Mouse (Mus musculus) CH12.LX (cell line): ENCODE data around the gene Maml2. TPM values are rescaled to one million over a fixed set of nuclear protein-coding genes. Genes with fewer than 3 reads are reported as not detected.

ENCODE experiments used
- DNase-seq: peaks from one replicate; pipeline ENCODE4 v3.0.0-alpha.2; 2013; ENCODE audit errors: extremely low read depth
- H3K27ac ChIP-seq: 2 replicates; pipeline ENCODE4 v1.5.1; 2012; ENCODE audit warnings: low read depth, mild to moderate bottlenecking, control low read depth, moderate library complexity; ENCODE audit not compliant: insufficient read depth
- H3K27me3 ChIP-seq: replicated peaks from 2 replicates; pipeline ENCODE3; 2012; ENCODE audit warnings: inconsistent platforms
- H3K36me3 ChIP-seq, 2 experiments: replicated peaks in 1 of 2; 2 replicates each; pipeline versions ENCODE3 to v1.6.1; 2012; ENCODE audit warnings: inconsistent platforms in 1 of 2, low read length in 1 of 2, mild to moderate bottlenecking in 1 of 2, mixed read lengths in 1 of 2, moderate library complexity in 1 of 2; ENCODE audit not compliant: control insufficient read depth in 1 of 2, insufficient read depth in 1 of 2
- H3K4me1 ChIP-seq, 2 experiments: 2 replicates each; pipeline ENCODE4 v1.6.1; 2012; ENCODE audit warnings: inconsistent platforms in 1 of 2, moderate library complexity in 1 of 2; ENCODE audit not compliant: insufficient read depth in 2 of 2, control insufficient read depth in 1 of 2
- H3K4me2 ChIP-seq: 2 replicates; pipeline ENCODE4 v1.6.1; 2012; ENCODE audit warnings: low read depth, mild to moderate bottlenecking, control low read depth; ENCODE audit not compliant: poor library complexity, insufficient read depth, severe bottlenecking
- H3K4me3 ChIP-seq, 3 experiments: fragments of 150-350 bp in 1 of 3; sonication (generic) in 1 of 3; replicated peaks in 1 of 3; 2 replicates each; pipeline versions ENCODE3 to v1.5.1; 2011 to 2012; ENCODE audit warnings: low read depth in 2 of 3, low read length in 2 of 3, mild to moderate bottlenecking in 2 of 3, moderate library complexity in 2 of 3, control low read depth in 1 of 3, improper control_type of control experiment in 1 of 3, inconsistent platforms in 1 of 3, mixed read lengths in 1 of 3; ENCODE audit not compliant: poor library complexity in 1 of 3
- H3K79me2 ChIP-seq: replicated peaks from 2 replicates; pipeline ENCODE4 v1.6.1; 2012; ENCODE audit warnings: mild to moderate bottlenecking, moderate library complexity; ENCODE audit not compliant: control insufficient read depth, poor library complexity, insufficient read depth, severe bottlenecking; ENCODE audit errors: extremely low read depth
- H3K9ac ChIP-seq: 2 replicates; pipeline ENCODE4 v1.6.1; 2012; ENCODE audit warnings: low read depth, mild to moderate bottlenecking, control low read depth, moderate library complexity; ENCODE audit not compliant: insufficient read depth
- H3K9me3 ChIP-seq: replicated peaks from 2 replicates; pipeline ENCODE3; 2012; ENCODE audit warnings: low read length, inconsistent platforms, mixed read lengths
- BHLHE40 ChIP-seq: IDR thresholded peaks from 2 replicates; pipeline ENCODE4 v1.6.1; 2011; ENCODE audit warnings: mild to moderate bottlenecking, low read depth, low read length, improper control_type of control experiment
- CHD1 ChIP-seq: IDR thresholded peaks from 2 replicates; pipeline ENCODE4 v1.6.1; 2012; ENCODE audit warnings: low read depth, low read length, improper control_type of control experiment, inconsistent platforms
- CHD2 ChIP-seq: IDR thresholded peaks from 2 replicates; pipeline ENCODE4 v1.6.1; 2011; ENCODE audit warnings: low read length, improper control_type of control experiment
- CTCF ChIP-seq, 2 experiments: IDR thresholded peaks in 1 of 2; conservative IDR thresholded peaks in 1 of 2; 2 replicates each; pipeline ENCODE4 v1.5.1; 2011 to 2012; ENCODE audit warnings: low read depth in 2 of 2, low read length in 2 of 2, improper control_type of control experiment in 1 of 2, inconsistent platforms in 1 of 2, mild to moderate bottlenecking in 1 of 2, moderate library complexity in 1 of 2
- ETS1 ChIP-seq: conservative IDR thresholded peaks from 2 replicates; pipeline ENCODE4 v1.6.1; 2012; ENCODE audit warnings: low read depth, mild to moderate bottlenecking, inconsistent platforms, low read length, improper control_type of control experiment, moderate library complexity
- IRF4 ChIP-seq: IDR thresholded peaks from 2 replicates; pipeline ENCODE4 v1.6.1; 2014; ENCODE audit warnings: low read depth, mild to moderate bottlenecking, inconsistent platforms, low read length, improper control_type of control experiment
- JUN ChIP-seq: IDR thresholded peaks from 2 replicates; pipeline ENCODE4 v1.6.1; 2011; ENCODE audit warnings: low read depth, mild to moderate bottlenecking, low read length, improper control_type of control experiment, moderate library complexity; ENCODE audit not compliant: insufficient read depth
- KAT2A ChIP-seq: IDR thresholded peaks from 2 replicates; pipeline ENCODE4 v1.6.1; 2012; ENCODE audit warnings: low read length, improper control_type of control experiment, inconsistent platforms; ENCODE audit not compliant: insufficient replicate concordance
- MAFK ChIP-seq: IDR thresholded peaks from 2 replicates; pipeline ENCODE4 v1.6.1; 2011; ENCODE audit warnings: low read length, improper control_type of control experiment; ENCODE audit not compliant: insufficient replicate concordance
- MAZ ChIP-seq: IDR thresholded peaks from 2 replicates; pipeline ENCODE4 v1.6.1; 2012; ENCODE audit warnings: low read depth, mild to moderate bottlenecking, inconsistent platforms, low read length, improper control_type of control experiment, moderate library complexity
- MEF2A ChIP-seq: IDR thresholded peaks from 2 replicates; pipeline ENCODE4 v1.6.1; 2014; ENCODE audit warnings: low read depth, mild to moderate bottlenecking, inconsistent platforms, low read length, improper control_type of control experiment, borderline replicate concordance
- MXI1 ChIP-seq: IDR thresholded peaks from 2 replicates; pipeline ENCODE4 v1.6.1; 2011; ENCODE audit warnings: mild to moderate bottlenecking, low read depth, low read length, improper control_type of control experiment
- MYC ChIP-seq: IDR thresholded peaks from 2 replicates; pipeline ENCODE4 v1.6.1; 2011; ENCODE audit warnings: low read depth, mild to moderate bottlenecking, improper control_type of control experiment, low read length
- POLR2A ChIP-seq: IDR thresholded peaks from 2 replicates; pipeline ENCODE4 v1.6.1; 2011; ENCODE audit warnings: low read depth, mild to moderate bottlenecking, improper control_type of control experiment, low read length
- RCOR1 ChIP-seq: conservative IDR thresholded peaks from 2 replicates; pipeline ENCODE4 v1.6.1; 2012; ENCODE audit warnings: low read depth, mild to moderate bottlenecking, inconsistent platforms, low read length, improper control_type of control experiment
- SMC3 ChIP-seq: IDR thresholded peaks from 2 replicates; pipeline ENCODE4 v1.6.1; 2011; ENCODE audit warnings: low read depth, low read length, improper control_type of control experiment
- TBP ChIP-seq: conservative IDR thresholded peaks from 2 replicates; pipeline ENCODE4 v1.6.1; 2011; ENCODE audit warnings: low read depth, low read length, improper control_type of control experiment
- TCF12 ChIP-seq: IDR thresholded peaks from 2 replicates; pipeline ENCODE4 v1.6.1; 2014; ENCODE audit warnings: low read depth, mild to moderate bottlenecking, inconsistent platforms, low read length, improper control_type of control experiment
- USF1 ChIP-seq: IDR thresholded peaks from 2 replicates; pipeline ENCODE4 v1.6.1; 2014; ENCODE audit warnings: low read depth, mild to moderate bottlenecking, inconsistent platforms, low read length, improper control_type of control experiment
- USF2 ChIP-seq: conservative IDR thresholded peaks from 2 replicates; pipeline ENCODE4 v1.6.1; 2011; ENCODE audit warnings: low read depth, low read length, improper control_type of control experiment
- ZKSCAN1 ChIP-seq: IDR thresholded peaks from 2 replicates; pipeline ENCODE4 v1.6.1; 2012; ENCODE audit warnings: low read depth, inconsistent platforms, low read length, improper control_type of control experiment, borderline replicate concordance
- ZMIZ1 ChIP-seq: IDR thresholded peaks from 2 replicates; pipeline ENCODE4 v1.6.1; 2012; ENCODE audit warnings: low read depth, mild to moderate bottlenecking, inconsistent platforms, low read length, improper control_type of control experiment
- ZNF384 ChIP-seq: IDR thresholded peaks from 2 replicates; pipeline ENCODE4 v1.6.1; 2012; ENCODE audit warnings: low read depth, low read length, improper control_type of control experiment, inconsistent platforms
- dilution Hi-C: fragments of 300-500 bp; cut with MboI; formaldehyde crosslinking; loops from 2 replicates; pipeline ENCODE4 v1.14.3; 2020; ENCODE audit warnings: low sequenced_read_pairs; ENCODE audit not compliant: extremely low pct_unique_long_range_greater_than_20kb, extremely low pct_ligation_motif_present
- in situ Hi-C: fragments of 300-500 bp; cut with MboI; formaldehyde crosslinking; loops from 3 replicates; pipeline ENCODE4 v1.14.3; 2019; ENCODE audit warnings: low sequenced_read_pairs, low pct_ligation_motif_present, low pct_unique_long_range_greater_than_20kb, mixed read lengths
- polyA plus RNA-seq: library from polyadenylated mRNA; unstranded; fragments of >175 nt; gene quantifications from 2 replicates; pipeline ENCODE4 v1.2.1, GENCODE M21; 2012; ENCODE audit warnings: low read depth; ENCODE audit not compliant: insufficient read length
- total RNA-seq, 2 experiments: library from RNA; depleted of rRNA; stranded (reverse); fragments of 300-350 nt in 1 of 2; fragments of >200 nt in 1 of 2; gene quantifications; 2 replicates each; pipeline ENCODE4 v1.2.3; 2012 to 2014

Gene Maml2
- total and polyA plus RNA-seq, 3 experiments = 5.9 to 9.1 (median 5.9) TPM

DNA sequence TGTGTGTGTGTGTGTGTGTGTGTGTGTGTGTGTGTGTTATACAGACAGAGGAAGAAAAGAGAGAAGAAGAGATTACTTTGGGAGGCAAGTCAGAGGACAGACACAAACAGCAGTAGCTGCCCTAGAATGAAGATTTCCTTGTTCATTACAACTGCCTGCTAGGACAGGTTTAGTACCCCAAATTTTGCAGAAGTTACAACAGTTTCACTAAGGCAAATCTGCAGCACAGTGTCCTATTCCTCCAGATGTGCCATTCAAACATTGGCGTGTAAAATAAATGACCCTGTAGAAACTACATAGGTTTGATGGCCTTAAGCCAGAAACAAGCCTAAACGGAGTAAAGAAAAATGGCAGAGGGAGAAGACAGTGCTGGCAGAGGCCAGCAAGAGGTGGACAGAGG is 195.1 kb downstream of the Maml2 start:
- no peaks in the 10 kb centered on the region for H3K27me3 ChIP-seq
- peaks cover 0 to 8% of the 10 kb centered on the region in 2 experiments; a peak in 2 of 4 replicates for H3K4me1 ChIP-seq
- no peak for TF ChIP-seq USF1
- TF ChIP-seq MEF2A = no peak
- TF ChIP-seq MAZ = no peak
- TF ChIP-seq ZNF384 = no peak
- no peak for TF ChIP-seq ZMIZ1
- no peak for TF ChIP-seq JUN
- TF ChIP-seq MXI1 = no peak
- peaks cover 2% of the 10 kb centered on the region; the same call in 1 of the 2 replicates for H3K79me2 ChIP-seq
- dilution Hi-C loops = no loop called here
- H3K27ac ChIP-seq = no peak overlapping the region
- no peak for DNase-seq
- H3K4me2 ChIP-seq = no peak overlapping the region
- H3K36me3 ChIP-seq = peaks cover 5 to 8% of the 10 kb centered on the region in 2 experiments
- in situ Hi-C loops = no loop called here
- no peak overlapping the region for H3K4me3 ChIP-seq
- H3K9me3 ChIP-seq = peaks cover 13% of the 10 kb centered on the region
- no peak overlapping the region for H3K9ac ChIP-seq

DNA sequence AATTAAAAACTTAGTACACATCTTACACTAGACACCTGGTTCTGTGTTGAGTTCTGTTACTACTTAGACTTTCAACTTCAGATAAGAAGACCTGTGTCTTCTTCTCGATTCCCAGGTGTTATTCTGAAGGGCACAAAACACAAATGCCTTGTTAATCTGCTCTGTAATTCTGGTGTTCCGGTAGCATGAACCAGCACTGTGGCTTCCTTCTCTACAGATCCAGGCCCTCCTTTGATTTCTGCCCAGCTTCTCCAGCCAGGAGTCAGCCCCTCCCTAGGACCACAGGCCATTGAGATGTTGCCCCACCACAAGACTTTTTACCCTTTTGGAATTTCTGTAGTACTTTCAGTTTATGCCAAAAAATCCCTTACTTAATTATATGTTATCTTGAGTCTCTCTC is 196.0 kb downstream of the Maml2 start:
- no peak overlapping the region for H3K4me3 ChIP-seq

DNA sequence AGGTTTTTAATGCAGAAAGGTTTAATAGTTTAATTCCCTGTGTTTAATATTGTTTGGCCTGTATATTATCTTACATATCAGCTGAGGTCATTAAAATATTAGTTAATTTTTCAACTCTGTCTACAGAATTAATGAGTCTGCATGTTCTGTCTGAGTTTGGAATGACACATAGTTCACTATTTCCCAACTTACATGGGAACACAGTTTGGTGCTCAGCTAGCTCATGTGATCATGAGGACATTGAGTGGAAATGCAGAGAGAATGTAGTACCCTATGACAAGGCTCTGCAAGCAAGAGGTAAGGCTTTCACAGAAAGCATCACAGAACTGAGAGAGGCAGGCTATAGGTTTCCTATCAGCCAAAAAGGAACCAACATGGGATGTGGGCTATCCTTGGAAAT is 197.8 kb downstream of the Maml2 start:
- peaks cover 7% of the 10 kb centered on the region; the same call in 1 of the 2 replicates for H3K79me2 ChIP-seq
- in situ Hi-C loops (no loop called here), dilution Hi-C loops (no loop called here)
- no peak overlapping the region for H3K4me3 ChIP-seq
- TF ChIP-seq MEF2A (no peak), TCF12 (no peak), ETS1 (no peak), MAFK (no peak), KAT2A (no peak), CTCF (conservative IDR thresholded peaks at IDR 0.05 in 1 of 2, IDR thresholded peaks at IDR 0.05 in 1 of 2; ENCODE audit: low read depth in 2 of 2, low read length in 2 of 2) (no peak), CHD1 (no peak), RCOR1 (no peak), POLR2A (no peak)
- H3K4me2 ChIP-seq = no peak overlapping the region
- peaks cover 13% of the 10 kb centered on the region for H3K9me3 ChIP-seq
- H3K9ac ChIP-seq = no peak overlapping the region
- no peaks in the 10 kb centered on the region for H3K27me3 ChIP-seq
- H3K4me1 ChIP-seq = peaks cover 0 to 8% of the 10 kb centered on the region in 2 experiments; a peak in 2 of 4 replicates
- no peak overlapping the region for H3K27ac ChIP-seq
- DNase-seq = no peak
- H3K36me3 ChIP-seq = peaks cover 5 to 13% of the 10 kb centered on the region in 2 experiments

More for the DNA sequence above, 196.0 kb downstream of the Maml2 start:
- in situ Hi-C loops (no loop called here), dilution Hi-C loops (no loop called here)
- no peak overlapping the region for H3K9ac ChIP-seq
- H3K79me2 ChIP-seq = peaks cover 7% of the 10 kb centered on the region; the same call in 1 of the 2 replicates
- no peaks in the 10 kb centered on the region for H3K27me3 ChIP-seq
- H3K4me2 ChIP-seq = no peak overlapping the region
- no peak for DNase-seq
- peaks cover 13% of the 10 kb centered on the region for H3K9me3 ChIP-seq
- no peak overlapping the region for H3K27ac ChIP-seq
- peaks cover 5 to 8% of the 10 kb centered on the region in 2 experiments for H3K36me3 ChIP-seq
- TF ChIP-seq IRF4 = no peak
- no peak for TF ChIP-seq MXI1
- no peak for TF ChIP-seq MEF2A
- no peak for TF ChIP-seq ZKSCAN1
- no peak for TF ChIP-seq MYC
- no peak for TF ChIP-seq USF2
- no peak for TF ChIP-seq CHD2
- no peak for TF ChIP-seq SMC3
- TF ChIP-seq BHLHE40 = no peak
- TF ChIP-seq MAFK = no peak
- TF ChIP-seq USF1 = no peak
- no peak for TF ChIP-seq JUN
- TF ChIP-seq CHD1 = no peak
- TF ChIP-seq TBP = no peak
- TF ChIP-seq, all 38 proteins: peak for 0
- peaks cover 0 to 8% of the 10 kb centered on the region in 2 experiments; a peak in 2 of 4 replicates for H3K4me1 ChIP-seq
